Mouse (Mus musculus): Measurements from ENCODE around the gene Lrrc32.

Gene Lrrc32

GRCm38 (mm10) chr7:98489131-98489530 is at the start of gene Lrrc32:
Gene Lrrc32 (plus strand): TSS chr7:98489283.
- no peak for DNase-seq (ENCODE audit: low read depth in 1 of 2, low spot score in 2 of 2)

GRCm38 (mm10) chr7:98439956-98440466 is 49.1 kb upstream of the Lrrc32 start, which contains the start of gene Gucy2d:
Gene Gucy2d (plus strand): TSS chr7:98440416.
- DNase-seq (ENCODE audit: low read depth in 1 of 2, low spot score in 2 of 2): no peak

DNA sequence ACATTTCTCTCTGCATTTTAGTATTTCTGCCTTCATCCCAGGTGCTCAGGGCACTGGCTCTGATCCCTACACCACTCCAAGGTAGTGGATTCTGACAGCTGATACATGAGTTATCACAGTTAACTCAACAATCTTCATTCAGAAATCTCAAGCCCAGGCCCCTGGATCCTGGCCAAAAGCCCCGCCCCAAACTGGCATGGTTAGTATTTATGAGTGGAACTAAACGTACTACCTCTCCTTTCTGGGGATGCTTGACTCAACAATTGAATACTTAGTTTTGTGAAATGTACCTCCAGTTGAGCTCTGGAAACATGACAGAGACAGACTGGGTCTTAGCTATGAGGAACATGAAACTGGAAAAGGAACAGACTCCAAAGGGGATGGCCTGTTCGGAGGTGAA is 42.2 kb upstream of the Lrrc32 start:
- no peak for DNase-seq (ENCODE audit: low read depth in 1 of 2, low spot score in 2 of 2)

GRCm38 (mm10) chr7:98447585-98448308 is 41.3 kb upstream of the Lrrc32 start:
- DNase-seq (ENCODE audit: low read depth in 1 of 2, low spot score in 2 of 2): no peak

DNA sequence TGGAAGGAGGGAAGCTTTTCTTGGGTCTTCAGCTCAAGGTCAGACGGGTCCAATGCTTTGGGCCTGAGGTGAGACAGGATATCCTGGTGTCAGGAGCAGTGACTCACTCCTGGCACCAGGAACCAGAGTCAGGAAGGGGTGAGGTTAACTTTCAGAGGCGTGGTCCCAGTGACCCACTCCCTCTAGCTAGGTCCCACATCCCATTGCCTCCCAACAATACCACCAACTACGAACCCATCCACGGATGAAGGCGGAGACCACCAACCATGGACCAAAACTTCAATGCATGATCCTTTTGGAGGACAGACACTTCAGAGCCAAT is 40.8 kb upstream of the Lrrc32 start:
- no peak for DNase-seq (ENCODE audit: low read depth in 1 of 2, low spot score in 2 of 2)

DNA sequence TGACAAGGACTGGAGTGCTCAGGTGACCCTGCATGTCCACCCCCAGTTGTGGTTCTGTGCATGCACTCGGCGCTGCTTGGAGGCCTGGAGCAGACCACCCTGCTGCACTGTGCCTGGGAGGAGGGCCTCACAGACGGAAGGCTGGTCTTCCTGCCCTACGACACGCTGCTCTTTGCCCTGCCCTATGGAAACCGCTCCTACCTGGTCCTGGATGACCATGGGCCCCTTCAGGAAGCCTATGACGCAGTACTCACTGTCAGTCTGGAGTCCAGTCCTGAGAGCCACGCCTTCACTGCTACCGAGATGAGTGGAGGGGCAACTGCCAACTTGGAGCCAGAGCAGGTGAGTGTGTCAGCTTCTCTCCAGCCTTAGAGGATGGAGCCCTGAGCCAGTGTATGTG is 39.4 kb upstream of the Lrrc32 start:
- DNase-seq (ENCODE audit: low read depth in 1 of 2, low spot score in 2 of 2): no peak

DNA sequence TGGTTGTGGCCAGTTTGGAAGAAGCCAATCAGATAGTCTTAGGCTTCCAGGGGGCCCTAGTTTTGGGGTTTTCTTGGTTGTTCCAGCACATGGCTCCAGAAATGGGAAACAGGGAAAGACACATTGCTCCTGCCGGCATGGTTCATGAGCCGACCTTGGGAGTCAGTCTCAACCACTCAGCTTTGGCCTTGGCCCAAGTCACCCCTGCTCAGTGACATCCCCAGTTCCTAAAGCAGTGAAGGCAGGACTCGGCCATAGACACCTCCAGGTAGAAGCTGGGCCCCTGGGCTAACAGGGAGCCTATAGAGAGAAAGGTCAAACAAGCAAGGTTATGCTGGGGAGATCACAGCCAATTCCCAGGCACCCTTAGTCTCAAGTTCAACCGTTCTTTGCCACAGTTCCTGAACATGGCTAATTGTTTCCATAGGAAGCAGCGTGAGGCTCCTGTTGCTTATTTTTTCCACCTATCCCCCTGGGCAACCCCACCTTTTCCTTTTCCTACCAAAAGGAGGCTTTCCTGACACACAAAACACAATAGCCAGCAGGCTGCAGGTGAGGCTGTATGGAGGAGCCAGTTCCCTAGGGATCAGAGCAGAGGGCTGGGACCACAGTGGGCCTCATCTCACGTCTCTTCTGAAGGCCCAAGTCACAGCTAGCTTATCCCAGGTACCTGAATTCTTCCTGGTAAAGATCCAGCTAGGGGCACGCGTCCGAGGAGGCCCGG is 34.5 kb upstream of the Lrrc32 start:
- no peak for DNase-seq (ENCODE audit: low read depth in 1 of 2, low spot score in 2 of 2)

DNA sequence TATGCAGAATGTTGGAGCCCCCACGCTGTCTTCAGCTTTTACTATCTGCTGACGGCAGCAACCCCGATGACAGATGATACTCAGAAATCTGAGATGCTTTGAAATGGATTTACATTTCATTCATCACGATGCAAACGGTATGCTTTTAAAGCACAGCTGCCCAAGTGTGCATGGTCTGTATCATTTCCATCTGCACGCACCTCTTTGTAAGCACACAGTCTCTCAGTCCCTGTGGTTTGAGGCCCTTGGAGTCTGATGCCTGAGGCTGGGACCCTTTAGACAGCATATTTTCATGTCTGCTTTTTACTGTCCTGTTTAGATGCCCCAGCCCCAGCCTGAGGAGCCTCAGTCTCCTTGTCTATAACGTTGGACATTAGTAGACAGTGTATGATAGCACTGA is 28.8 kb upstream of the Lrrc32 start:
- no peak for DNase-seq (ENCODE audit: low read depth in 1 of 2, low spot score in 2 of 2)

GRCm38 (mm10) chr7:98469089-98469488 is 20.0 kb upstream of the Lrrc32 start:
- no peak for DNase-seq (ENCODE audit: low read depth in 1 of 2, low spot score in 2 of 2)

DNA sequence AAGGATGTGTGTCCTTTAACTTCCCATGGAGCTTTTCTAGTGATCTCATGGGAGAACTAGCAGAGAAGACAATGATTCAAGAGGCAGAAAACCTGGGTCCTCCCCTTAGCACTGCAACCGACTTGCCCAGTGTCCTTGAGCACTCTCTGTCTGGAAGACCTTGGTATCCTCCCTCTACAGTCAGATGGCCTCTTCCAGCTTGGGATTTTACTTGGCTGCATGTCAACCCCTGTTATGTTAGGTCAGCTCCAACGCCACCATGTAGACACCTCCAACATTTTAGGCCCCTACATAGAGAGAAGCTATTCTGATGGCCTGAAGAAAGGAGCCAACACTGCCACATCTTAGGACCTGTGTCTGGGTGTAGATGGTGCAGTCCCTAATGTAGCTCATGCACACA is 16.6 kb upstream of the Lrrc32 start:
- DNase-seq (ENCODE audit: low read depth in 1 of 2, low spot score in 2 of 2): no peak

DNA sequence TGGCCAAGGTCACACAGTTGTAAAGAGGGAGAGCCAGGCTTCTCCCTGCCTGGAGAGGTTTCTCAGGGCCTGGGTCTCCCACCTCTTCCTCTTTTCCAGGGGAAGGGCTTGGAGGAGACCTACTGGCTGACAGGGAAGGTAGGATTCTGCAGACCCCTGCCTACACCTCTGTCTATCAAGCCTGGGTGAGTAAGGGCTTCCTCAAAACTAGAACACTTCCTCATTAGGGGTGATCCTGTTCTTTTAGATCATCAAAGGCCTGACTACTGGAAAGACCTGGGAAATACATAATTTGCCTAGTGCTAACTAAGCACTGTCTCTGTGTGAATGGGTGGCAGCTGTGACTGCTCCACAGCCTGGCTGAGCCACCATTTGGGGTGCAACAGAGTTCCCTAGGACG is 14.5 kb upstream of the Lrrc32 start:
- no peak for DNase-seq (ENCODE audit: low read depth in 1 of 2, low spot score in 2 of 2)

GRCm38 (mm10) chr7:98477153-98477552 is 11.9 kb upstream of the Lrrc32 start:
- no peak for DNase-seq (ENCODE audit: low read depth in 1 of 2, low spot score in 2 of 2)

DNA sequence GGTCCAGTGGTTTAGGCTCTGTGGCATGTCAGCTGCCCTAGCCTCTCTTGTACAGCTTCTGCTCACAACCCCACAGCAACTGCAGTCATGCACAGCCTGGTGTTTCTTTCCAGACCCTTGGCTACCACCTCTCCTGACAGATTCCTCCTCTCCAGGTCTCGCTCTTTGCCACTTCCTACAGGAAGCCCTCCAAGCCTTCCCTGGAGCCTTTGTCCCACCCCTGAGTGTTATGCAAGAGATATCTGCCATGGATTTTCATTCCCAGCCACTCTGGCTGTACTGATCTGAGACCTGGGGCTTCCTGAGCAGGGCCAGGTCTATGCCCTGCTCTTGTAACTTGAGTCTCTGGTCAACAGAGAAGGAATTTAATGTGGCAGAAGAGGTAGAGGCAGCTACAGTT is 8.6 kb upstream of the Lrrc32 start:
- no peak for DNase-seq (ENCODE audit: low read depth in 1 of 2, low spot score in 2 of 2)

GRCm38 (mm10) chr7:98481066-98481734 is 7.9 kb upstream of the Lrrc32 start:
- peak; percentile 23 to 56 for DNase-seq (ENCODE audit: low read depth in 1 of 2, low spot score in 2 of 2)

GRCm38 (mm10) chr7:98481861-98482260 is 7.2 kb upstream of the Lrrc32 start:
- no peak for DNase-seq (ENCODE audit: low read depth in 1 of 2, low spot score in 2 of 2)

- DNase-seq (ENCODE audit: low read depth in 1 of 2, low spot score in 2 of 2): no peak
These were observed 6.4 kb upstream of the Lrrc32 start for GRCm38 (mm10) chr7:98482551-98483267.

- no peak for DNase-seq (ENCODE audit: low read depth in 1 of 2, low spot score in 2 of 2)
These were observed 5.8 kb upstream of the Lrrc32 start for GRCm38 (mm10) chr7:98483268-98483607.

- no peak for DNase-seq (ENCODE audit: low read depth in 1 of 2, low spot score in 2 of 2)
These were observed 4.2 kb upstream of the Lrrc32 start for GRCm38 (mm10) chr7:98484878-98485277.

DNA sequence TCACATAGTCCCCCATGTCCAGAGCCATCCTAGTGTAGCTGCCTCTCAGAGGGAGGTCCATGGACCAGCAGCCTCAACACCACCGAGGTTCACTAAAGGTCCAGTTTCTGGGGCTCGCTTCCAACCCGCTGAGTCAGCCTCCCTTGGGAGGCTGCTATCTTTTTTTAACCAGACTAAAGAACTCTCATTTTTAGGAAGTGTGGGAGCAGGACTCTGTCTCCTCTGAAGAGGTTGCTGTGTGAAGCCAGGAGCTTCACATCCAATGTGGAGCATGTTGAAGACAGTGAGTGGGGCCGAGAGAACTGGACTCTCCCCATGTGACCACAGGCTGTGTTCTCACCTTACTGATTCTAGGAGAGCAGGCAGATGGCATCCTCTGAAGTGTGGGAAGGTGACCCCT is 3.6 kb upstream of the Lrrc32 start:
- DNase-seq (ENCODE audit: low read depth in 1 of 2, low spot score in 2 of 2): no peak

GRCm38 (mm10) chr7:98486471-98486917 is 2.6 kb upstream of the Lrrc32 start:
- DNase-seq (ENCODE audit: low read depth in 1 of 2, low spot score in 2 of 2): no peak

GRCm38 (mm10) chr7:98487202-98487980 is 1.7 kb upstream of the Lrrc32 start:
- DNase-seq (ENCODE audit: low read depth in 1 of 2, low spot score in 2 of 2): no peak
